Mouse (Mus musculus): ENCODE data around the gene Kcnj4.

GRCm38 (mm10) chr15:79445786-79446654 lies 59.0 kb downstream of the Kcnj4 start:
- TF ChIP-seq EP300 (IDR thresholded peaks at IDR 0.05; ENCODE audit: low read depth) (no peak), CTCF (IDR thresholded peaks at IDR 0.05; ENCODE audit: low read depth) (no peak)

Measured in liver, embryonic 14.5 days (tissue).